Mouse (Mus musculus) embryo, embryonic 11 days (tissue): Measurements from ENCODE around the gene Smok2a.
"Not testable (repeated sequence)": the region's sequence is repeated elsewhere in the genome, so short reads cannot be mapped to it uniquely, and the experiment has no call there.

Experiments
- DNase-seq: peaks from one replicate; pipeline ENCODE4 v3.0.0-alpha.2; 2015

Smok2a gene

DNA sequence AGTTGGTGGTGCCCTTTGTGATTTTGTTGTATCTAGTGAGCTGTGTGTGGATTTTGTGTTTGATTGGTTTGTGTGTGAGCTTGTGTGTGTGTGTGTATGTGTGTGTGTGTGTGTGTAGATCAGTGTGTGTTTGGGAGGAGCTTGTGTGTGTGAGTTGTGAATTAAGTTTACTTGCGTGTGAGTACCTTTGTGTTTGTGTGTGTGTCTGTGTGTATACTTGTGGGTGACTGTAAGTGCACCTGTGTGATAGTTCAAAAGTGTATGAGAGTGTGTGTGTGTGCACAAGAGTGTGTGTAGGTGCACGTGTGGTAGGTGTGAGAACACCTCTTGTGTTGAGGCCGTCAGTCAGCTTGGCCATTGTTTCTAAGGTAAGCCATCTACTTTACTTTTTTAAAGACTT is at the start of gene Smok2a:
Gene Smok2a, plus strand, starts transcription at position 301 of the 400 bp plus-strand sequence.
- no peak for DNase-seq

DNA sequence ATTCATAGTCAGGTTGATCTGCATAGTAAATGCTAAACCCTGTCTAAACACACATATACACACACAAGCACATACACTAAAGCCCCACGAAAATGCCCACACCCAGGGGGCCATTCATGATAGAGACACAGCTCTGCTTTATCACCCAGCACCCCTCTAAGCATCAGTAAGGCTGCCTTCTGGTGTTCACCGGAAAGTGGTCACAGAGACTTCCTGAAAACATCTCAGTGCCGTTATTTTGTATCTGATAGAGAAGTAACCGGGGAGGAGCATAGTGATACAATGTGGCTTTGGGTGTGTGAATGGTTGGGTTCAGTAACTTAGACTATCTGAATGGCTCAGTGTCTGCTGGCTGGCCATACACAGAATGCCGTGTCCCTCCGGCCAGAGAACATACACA is 47.4 kb upstream of the Smok2a start:
- not testable (repeated sequence) for DNase-seq

DNA sequence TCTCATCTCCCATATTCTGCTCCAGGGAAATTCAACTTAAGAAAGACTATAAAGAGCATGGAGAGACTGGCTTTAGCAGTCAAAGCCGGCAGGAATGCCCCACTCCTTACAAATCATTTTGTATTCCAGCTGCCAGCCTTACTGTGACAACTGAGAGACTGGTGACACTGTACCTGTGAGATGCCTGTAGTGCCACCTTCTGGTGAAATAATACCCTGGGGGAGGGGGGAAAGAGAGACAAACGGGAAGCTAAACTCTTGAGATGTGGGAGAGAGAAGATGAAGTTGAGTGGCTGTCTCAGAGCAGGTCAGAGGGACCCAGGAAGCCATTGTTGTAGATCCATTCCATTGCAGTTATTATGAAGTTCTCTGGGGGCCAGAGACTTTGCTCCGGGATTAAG is 47.0 kb upstream of the Smok2a start:
- DNase-seq: not testable (repeated sequence)

DNA sequence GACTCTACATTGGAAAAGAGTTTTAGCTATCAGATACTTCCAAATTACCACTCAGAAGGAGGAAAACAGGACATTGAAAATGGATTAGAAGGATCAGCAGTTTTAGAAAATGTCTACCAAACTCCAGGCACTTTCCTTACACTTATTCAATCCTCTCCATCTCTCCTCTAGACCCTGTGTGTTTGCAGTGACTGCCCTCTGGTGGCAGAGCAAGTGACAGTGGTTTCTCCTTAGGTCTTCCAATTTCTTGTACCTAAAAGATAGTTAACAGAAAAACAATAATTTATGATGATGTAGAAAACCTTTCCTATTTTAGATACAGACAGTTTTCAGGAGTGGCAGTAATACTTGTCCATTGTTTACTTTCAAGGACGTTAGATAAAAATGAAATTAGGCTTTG is 45.4 kb upstream of the Smok2a start:
- DNase-seq: not testable (repeated sequence)

DNA sequence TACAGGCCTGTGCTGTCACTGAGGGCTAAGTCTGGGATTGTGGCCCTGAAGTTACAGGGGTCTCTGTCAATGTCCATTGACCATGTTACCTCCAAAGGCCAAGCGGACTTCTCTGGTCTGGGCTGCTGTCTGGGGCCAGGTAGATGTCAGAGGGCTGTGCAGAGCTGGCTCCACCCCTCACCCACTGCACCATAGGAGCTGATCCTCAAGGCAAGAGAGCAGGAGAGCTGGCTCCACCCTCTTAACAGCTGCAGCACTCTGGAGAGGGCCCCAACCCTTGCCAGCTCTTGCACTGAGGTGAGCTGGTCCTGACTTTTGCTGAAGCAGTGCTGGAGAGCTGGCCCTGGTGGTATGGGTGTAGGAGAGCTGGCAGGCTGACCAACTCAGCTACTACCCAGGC is 43.2 kb upstream of the Smok2a start:
- DNase-seq: not testable (repeated sequence)

DNA sequence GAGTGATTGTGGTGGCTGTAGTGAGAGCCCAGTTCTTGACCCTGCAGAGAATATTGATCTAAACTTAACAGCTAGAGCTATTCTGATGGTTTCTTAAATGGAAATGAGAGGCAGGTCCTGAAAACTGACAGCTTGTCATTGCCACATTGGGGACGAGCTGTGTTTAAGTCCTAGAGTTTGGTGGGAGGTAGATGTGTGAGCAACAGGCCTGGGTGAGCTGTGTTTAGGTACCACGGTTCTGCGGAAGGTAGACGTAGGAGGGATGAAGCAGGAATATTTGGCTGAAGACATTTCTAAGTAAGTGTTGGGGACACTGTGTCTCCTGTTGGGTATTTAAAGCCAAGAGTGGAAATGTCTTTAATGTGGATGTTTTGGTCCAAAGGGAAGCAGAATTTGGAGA is 42.0 kb upstream of the Smok2a start:
- not testable (repeated sequence) for DNase-seq

DNA sequence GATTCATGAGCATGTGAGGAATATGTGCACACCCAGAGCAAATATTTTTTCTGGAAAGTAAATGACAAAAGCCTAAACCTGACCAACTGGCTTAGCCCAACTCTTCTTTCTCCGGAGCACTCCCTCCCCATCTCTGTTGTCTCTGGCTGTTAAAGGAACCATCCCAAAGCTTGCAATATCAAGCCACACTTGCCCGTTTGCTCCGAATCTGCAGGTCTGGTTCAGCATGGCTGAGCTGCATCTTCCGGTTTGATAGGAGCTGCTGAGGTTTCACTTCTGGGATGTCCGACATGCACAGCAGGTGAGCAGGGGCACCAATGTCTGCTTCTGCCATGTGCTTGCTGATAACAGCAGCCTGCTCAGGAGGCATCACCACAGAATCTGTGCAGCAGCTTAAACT is 40.5 kb upstream of the Smok2a start:
- not testable (repeated sequence) for DNase-seq

DNA sequence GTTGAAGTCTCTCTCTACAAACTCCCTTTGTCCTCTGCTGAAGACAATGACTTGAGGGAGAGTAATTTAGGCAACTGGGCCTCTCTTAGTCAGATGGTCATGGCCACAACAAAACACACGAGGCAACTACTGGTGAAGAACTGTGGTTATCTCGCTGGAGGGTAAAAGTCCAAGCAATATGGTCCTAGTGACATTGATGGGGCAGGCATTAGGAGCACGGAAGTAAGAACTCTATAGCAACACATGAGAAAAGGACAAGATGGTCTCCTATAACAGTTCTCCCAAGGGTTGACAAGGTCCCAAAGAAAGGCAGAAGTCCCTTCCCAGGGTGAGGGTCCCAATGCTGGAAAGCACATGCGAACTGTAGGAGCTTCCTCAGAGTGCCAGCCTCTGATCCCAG is 38.3 kb upstream of the Smok2a start:
- not testable (repeated sequence) for DNase-seq

DNA sequence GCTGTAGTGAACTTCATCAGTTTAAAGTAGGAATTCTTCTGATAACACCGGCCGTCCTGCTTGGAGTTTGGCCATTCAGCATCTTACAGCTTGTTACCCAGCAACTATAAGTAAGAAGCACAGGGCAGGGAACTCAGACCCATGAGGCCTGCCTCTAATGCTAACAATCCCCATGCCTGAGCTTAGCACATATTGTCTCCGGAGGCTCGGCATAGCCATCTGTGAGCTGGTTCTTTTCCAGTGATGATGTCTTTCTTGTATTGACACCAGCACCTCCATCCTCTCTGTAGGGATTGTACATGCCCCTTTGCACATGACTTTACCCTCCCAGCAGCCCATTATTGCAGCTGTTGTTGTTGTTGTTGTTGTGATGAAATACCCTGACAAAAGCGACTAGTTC is 36.5 kb upstream of the Smok2a start:
- not testable (repeated sequence) for DNase-seq

DNA sequence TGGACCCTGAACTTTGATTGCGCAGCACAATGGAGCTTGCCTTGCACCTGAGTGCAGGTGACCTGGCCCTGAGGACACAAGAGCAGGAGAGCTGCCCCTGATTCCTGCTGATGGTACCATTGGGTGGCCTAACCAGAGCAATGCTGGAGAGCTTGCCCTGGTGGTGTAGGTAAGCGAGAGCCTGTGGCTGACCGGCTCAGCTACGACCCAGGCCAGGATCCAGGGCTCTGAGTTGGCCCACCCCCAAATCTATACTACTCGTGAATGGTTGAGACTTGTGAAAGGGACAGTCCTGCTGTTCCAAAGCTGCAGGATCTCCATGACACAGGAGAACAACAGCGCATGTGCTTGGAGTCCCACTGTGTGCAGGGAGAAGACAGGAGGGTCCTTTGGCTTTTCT is 34.4 kb upstream of the Smok2a start:
- not testable (repeated sequence) for DNase-seq

DNA sequence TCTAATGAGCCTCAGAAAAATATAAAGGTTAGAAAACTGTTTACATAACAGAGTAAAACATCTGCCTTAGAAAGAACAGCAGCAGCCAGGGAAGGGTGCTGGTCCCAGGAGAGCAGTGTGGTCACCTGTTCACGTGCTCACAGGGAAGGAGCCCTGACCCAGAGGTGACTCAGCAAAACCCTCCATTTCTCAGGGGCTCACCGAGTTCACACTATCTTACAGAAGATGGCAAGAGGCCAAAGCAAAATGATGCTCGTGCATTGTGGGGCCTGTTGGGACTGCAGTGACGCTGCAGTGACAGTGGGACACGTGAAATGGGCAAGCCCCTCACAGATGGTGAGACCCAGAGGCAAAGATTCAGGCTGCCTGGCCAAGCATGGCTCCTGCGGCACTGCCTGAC is 33.4 kb upstream of the Smok2a start:
- DNase-seq: not testable (repeated sequence)

DNA sequence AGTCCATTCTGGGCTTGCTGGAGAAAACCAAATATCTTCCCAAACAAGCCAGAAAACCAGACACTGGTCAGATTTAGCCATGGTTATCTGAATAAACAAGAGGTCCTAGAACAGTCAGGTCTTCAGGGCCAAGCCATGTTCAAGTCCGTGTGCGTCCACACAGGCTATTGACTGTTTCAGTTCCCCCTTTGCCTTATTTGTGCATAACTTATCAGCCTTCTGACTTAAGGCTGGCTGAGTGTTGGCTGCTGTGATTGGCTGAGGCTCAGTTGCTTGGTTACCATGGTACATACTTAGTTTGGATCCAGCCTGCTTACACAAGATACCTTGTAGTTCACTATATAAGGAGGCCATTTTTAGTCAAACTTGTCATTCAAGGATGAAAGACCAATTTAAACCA is 32.1 kb upstream of the Smok2a start:
- not testable (repeated sequence) for DNase-seq

DNA sequence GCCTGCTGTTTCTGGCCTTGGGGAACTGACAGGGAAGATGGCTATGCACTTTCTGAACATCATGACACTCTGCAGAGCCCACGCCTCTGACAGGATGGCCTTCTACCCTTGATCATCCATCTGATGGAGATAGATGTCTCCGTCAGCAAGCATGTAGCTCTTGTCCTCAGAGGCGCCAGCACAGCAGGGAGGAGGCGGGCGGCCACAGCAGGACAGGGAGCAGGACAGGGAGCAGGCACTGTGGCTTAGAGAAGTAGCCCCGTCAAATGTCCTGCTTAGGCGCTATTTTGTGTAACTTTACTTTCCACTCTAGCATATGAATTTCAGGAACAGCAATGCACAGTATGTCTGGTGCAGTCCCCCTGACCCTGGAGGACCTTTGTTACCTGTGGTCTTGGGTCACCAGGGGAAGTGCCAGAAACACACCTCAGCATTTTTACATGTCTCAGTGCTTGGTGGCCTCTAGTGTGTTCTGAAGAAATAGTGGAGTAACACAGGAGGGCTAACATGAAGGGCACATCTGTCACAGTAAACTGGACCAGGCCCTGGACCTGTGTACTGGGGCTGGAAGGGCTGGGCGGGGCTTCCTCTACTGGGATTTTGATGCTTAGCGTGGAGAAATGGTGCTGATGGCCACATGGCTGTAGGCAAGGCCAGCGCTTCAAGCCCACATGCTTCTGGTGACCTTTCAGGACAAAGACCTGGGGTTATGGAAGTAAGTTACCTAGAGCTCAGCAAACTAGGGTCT is 30.0 kb upstream of the Smok2a start:
- not testable (repeated sequence) for DNase-seq

DNA sequence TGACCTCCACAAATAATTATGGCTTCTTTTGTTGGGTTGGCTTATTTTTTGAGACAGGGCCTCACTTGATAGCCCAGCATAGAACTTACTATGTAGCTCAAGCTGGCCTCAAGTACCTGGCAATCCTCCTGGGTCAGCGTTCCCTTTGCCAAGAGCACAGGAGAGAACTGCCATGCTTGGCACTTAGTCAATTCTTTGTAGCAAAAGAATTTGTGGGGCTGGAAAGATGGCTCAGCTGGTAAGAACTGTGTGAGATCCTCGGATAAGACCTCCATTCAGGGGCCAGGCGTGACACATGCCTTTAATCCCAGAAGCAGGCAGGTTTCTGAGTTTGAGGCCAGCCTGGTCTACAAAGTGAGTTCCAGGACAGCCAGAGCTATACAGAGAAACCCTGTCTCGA is 24.5 kb upstream of the Smok2a start:
- DNase-seq: not testable (repeated sequence)

DNA sequence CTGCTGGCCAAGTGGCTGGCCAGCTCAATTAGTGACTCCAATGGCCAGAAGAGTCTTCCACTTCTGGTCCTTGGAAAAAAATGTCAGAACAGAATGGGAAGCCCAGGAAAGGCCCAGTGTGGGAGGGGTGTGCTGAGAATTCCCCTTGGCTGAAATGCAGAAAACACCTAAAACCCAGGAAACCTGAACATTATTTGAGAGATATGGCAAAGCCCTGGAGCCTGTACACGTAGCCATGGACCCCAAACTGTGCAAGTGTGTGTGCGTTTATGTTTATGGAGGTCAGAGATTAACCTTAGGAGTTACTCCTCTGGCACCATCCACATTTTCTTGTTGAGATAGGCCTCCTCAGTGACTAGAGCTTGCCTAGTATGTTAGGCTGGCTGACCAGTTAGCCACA is 22.2 kb upstream of the Smok2a start:
- DNase-seq: not testable (repeated sequence)

DNA sequence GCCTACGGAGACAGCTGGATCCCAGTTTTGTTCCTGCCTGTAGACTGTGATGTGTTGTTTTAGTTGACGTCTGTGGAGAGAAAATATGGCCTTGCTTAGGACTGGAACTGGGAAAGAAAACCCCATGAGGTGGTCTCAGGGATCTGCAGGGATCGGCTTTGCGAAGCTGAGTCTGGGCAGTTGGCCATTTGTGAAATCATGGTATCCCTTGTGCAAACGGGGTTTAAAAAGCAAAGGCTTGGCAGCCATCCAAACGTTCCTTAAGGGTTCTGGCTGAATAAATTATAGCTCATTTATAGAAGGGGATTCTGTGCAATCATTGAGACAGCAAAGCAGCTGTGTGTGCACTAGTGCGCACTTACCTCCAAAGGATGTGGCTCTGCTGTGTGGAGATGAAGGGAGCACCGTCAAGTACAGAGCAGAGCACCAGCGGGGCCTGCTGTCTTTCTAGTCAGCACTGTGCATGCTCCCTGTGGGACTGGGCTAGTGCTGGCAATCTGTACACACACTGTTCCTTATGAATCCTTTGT is 21.0 kb upstream of the Smok2a start:
- DNase-seq: not testable (repeated sequence)

DNA sequence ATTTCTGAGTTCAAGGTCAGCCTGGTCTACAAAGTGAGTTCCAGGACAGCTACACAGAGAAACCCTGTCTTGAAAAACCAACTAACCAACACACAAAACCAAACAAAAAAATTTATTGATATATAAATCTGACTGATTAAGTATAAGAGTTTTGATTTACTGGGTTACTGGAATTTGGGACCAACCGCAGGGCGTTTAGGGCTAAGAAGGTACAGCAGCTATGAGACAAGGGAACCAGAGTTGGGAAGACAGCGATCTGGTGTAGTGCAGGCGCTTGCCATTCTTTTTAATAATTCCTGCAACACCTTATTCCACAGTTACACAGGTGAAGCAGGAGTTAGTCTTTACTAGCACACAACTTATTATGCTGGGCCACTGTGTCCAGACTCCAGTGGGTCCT is 19.4 kb upstream of the Smok2a start:
- DNase-seq: not testable (repeated sequence)

DNA sequence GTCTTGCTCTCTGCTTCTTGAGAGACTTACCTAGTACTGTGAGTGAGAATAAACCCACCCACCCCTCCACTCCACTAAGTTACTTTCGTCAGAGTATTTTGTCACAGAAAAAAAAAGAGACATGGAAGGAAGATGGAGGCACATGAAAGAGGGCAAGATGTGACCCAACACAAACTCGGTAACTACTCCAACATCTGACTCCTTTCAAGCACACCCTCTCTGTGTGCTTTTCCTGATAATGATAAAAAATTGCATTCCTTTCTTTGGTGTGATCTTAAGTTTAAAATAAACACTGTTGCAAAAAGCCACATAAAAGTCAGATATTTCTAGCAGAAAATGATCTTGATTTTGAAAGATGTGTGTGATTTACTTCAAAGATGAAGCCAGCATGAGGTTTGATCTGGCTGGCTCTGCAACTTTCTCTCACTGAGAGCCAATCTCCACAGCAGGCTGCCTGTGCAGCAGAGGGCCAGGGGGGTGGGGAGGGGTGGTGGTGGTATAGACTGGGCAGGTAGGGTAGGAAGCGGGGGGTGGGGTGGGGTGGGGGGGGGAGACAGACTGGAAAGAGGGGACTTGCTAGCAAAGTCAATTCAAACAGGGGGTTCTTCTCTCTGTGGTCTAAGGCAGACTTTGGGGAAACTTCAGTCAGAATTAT is 18.4 kb upstream of the Smok2a start:
- not testable (repeated sequence) for DNase-seq

DNA sequence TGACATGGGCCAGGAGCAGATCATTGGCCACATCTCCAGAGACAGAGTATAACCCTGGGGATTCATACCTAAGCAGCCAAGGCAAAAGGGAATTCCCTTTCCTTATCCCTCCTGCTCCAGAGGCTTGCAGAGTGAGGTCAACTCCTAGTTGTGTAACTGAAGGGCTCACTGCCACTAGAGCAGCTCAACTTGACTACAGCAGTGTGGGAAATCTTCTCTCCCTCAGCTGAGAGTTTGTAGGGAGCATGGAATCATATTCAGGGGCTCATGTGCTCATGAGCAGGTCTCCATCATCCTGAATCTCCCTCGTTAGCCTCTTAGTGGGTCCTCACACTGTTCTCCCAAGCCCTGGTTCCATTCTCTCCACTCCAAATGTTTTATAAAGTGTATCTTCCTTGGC is 15.7 kb upstream of the Smok2a start:
- DNase-seq: not testable (repeated sequence)

DNA sequence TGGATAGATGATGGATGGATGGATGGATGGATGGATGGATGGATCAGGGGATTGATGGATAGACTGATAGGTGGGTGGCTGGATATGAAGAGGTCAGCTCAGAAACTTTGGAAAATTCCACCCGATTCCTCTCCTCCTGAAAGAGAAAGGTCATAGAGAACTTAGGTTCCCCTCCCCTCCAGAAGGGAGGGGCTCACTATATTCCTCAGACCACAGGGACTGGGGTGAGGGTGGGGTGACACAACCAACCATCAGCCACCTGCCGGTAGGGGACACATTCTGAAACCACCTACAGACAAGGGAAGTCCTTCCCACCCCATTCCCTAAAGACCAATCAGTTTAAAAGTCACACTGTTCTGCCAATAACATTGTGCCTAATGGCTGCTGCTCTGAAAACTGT is 14.5 kb upstream of the Smok2a start:
- no peak for DNase-seq

DNA sequence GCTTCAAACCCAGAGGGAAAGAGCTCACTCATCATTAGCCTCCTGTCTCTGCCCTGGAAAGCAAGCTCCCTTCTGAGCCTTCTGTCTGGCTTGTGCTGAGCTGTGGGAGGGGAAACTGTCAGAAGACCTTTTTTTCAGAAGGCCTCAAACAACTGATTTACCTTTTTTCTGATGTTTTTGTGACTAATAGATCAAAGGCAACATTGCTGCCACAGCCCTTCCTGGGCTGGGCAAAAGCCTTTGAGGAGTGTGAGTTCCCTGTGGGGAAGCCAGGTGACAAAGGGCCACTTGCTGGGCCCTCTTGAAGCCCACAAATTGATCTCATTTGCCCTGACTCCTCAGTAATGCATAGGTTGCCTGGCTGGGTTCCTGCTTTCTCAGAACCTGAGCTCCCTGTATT is 12.5 kb upstream of the Smok2a start:
- not testable (repeated sequence) for DNase-seq

DNA sequence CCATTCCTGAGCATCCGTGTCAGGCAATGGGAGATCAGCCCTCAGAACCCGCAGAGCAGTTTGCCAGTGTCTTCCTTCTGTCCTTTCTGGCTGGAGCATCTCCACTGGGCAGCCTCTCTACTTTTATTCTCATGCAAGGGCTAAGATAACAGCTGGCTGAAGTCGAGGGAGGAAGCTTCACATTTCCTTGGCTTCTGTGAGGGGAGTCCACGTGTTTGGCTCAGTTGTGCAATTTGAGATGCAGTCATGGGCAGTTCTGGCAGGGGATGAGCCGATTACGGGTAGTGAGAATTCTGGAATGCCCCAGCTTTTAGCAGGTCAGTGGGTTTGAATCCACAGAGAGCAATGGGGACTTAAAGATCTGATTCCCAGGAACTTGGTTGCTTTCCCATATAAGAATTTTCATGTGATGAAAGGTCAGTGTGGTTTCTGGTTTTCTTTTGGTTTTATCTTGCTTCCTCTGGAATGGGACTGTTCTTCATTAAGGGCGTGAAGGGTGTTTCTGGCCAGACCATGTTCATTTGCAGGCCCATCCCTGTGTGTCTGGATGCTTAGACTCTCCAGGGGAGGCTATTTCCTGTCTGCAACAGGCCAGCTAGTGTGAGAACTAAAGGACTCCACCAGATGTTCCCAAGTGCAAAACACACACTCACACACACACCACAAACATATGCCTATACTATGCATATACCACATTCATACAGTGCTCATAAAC is 8.7 kb upstream of the Smok2a start:
- DNase-seq: no peak

DNA sequence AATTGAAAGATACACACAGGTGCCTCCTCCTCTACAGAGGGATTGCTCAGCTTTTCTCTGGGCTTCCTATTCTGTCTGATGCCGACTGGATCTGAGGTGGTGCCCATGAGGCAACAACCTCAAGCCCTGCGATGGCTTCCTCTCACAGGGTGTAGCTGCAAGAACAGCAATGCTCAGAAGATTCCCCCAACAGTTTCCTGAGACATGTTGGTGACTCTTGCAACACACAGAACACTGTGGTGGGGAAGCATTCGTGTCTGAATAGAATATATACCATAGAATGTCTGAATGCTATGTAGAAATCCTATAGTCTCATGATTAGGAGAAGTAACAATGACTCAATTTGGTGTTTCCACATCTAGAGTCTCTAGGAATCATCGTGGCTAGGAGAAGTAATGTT is 6.8 kb upstream of the Smok2a start:
- DNase-seq: no peak

DNA sequence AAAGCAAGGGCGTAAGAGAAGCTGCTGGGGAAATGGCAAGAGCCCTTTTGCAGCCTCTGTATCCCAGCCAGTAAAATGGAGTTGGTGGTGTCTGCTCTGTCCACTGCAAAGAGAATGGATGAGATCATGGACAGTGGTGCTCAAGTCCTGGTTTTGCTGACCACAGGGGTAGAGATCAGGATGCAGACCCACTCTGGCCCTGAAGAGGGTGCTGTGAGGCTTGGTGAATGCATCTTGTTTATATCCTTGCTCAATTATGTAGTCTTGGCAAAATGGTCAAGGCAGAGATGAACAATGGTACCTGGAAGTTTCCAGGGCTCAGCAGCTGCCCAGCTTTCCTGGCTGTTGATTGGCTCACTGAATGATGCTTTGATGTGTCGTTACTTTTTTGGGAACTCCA is 5.4 kb upstream of the Smok2a start:
- no peak for DNase-seq
